Mouse (Mus musculus): ENCODE measurements around the gene 4933406M09Rik.

The 4933406M09Rik gene

DNA sequence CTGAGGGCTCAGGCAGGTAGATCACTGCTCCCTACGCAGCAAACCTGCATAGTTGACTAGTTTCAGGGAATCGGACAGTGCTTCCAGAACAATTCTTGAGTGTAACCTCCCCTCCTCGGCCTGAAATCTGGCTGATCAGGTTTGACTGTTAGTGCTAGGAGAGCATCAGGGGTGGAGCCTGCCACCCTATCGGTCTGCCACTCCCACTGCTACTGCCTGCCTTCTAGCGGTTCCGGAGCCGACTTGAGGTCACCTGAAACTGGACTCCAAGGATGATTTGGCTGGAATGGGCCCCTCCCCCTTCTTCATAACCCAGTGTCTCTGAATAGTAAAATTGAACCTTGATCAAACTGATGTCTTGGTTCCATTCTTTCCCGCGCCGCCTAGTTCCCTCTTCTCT lies 47.3 kb downstream of the 4933406M09Rik start:
- no peak for DNase-seq (ENCODE audit: low read depth, low spot score)

DNA sequence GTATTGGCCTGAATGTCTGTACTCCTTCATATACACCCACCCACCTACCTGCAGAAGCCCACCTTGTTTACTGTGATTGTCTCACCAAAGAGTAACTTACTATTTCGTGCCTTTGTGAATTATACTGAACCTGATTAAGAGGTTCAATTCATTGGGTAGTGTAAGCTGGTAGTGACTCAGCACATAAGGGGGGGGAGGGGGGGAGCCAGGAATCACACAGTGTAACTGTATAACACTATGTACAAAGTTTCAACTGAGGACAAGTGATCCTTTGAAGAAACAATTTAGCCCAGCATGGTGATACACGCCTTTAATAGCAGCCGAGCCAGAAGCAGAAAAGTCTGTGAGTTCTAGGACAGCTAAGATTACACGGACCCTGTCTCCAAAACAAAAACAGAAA lies 47.7 kb downstream of the 4933406M09Rik start:
- DNase-seq (ENCODE audit: low read depth, low spot score): no peak

DNA sequence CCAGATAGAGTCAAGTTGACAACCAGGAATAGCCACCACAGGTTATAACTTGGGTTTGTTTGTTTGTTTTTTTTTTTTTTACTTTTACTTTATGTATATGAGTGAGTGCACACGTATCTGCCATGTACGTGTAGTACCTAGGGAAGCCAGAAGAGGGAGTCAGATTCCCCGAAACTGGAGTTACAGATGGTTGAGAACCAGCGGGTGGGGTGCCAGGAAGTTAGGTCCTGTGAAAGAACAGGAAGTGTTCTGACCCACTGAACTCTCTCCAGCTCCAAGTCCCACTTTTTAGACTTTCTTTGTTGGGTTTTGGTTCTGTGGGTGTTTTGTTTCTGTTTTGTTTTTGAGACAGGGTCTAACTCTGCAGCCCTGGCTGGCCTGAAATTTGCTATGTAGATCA lies 49.7 kb downstream of the 4933406M09Rik start:
- DNase-seq (ENCODE audit: low read depth, low spot score): no peak

- no peak for DNase-seq (ENCODE audit: low read depth, low spot score)
These were observed 54.7 kb downstream of the 4933406M09Rik start for GRCm38 (mm10) chr1:134440437-134440836.

All from retina, adult 2 months (tissue).